Mouse (Mus musculus): ENCODE results near the gene Camta1. TPM values are rescaled to one million over a fixed set of nuclear protein-coding genes. Genes with fewer than 3 reads are reported as not detected.

The Camta1 gene
- polyA plus RNA-seq, 1 experiment from 2014 or later, result 83.5 TPM

DNA sequence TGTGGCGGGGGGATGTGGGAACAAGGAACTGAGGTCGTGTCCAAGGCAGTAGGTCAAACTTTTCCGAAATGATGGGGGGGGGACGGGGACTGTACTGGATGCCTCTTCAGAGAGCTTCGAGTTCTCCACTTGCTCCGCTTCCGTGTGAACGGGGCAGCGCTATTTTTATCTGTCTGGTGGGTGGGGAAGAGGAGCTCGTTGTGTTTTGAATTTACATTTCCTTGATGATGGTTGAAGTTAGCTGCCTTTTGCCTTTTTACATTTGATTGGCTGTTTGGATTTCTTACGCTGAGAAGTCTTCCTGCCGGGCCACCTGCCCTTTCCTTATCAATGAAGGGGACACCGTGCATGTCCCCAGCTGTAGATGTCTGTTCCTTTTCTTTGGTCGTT, 923.6 kb downstream of the Camta1 start:
- Histone ChIP-seq H3K9ac (replicated peaks; ENCODE audit: low read length) (no peak overlapping the region), H3K4me3 (ENCODE audit: low read length) (no peak overlapping the region), H3K36me3 (ENCODE audit: insufficient read depth, low read length) (no peaks in the 10 kb centered on the region), H3K27me3 (ENCODE audit: insufficient read depth, low read length) (no peaks in the 10 kb centered on the region), H3K4me1 (ENCODE audit: insufficient read depth, low read length) (no peaks in the 10 kb centered on the region), H3K27ac (ENCODE audit: low read length) (no peak overlapping the region), H3K4me2 (replicated peaks; ENCODE audit: low read depth, low read length) (no peak overlapping the region), H3K9me3 (ENCODE audit: low read length) (no peaks in the 10 kb centered on the region)
- ATAC-seq (ENCODE audit: low FRiP score, low TSS enrichment), result no peak
- WGBS, result 56% methylated on average over 14 of the region's 14 CpGs

DNA sequence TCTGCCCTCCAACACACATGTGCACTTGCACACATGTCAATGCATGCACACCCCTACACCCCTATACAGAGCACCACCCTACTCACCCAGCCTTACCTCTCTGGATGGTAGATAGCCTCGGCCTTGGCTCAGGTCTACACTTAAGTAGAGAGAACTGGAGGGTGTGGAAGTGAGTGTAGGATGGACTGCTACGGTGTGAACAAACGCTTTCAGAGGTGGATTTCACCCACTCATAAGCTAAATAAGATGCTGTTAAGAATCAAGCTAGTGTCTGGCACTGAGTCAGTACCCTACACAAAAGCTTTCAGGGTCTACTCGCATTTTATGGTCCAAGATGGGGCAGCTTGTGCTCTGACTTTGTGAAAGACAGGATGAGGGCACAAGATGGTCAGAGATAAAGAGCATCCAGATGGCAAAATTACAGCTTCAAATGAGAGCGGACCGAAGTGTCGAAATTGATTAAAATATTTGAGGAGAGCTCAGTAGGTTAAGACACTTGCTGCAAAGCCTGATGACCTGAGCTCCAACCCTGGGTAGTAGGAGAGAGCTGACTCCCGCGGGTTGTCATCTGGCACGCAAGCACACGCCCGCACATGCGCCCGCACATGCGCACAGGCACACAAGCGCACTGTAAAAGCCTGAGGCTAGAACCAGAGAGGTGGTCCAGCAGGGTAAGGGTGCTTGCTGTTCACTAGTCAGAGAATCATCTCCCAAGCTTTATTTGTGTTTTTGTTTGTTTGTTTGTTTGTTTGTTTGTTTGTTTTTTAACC, 924.2 kb downstream of the Camta1 start:
- Histone ChIP-seq H3K9ac (replicated peaks; ENCODE audit: low read length) (no peak overlapping the region), H3K4me2 (replicated peaks; ENCODE audit: low read depth, low read length) (no peak overlapping the region), H3K4me1 (ENCODE audit: insufficient read depth, low read length) (no peaks in the 10 kb centered on the region), H3K36me3 (ENCODE audit: insufficient read depth, low read length) (no peaks in the 10 kb centered on the region), H3K9me3 (ENCODE audit: low read length) (no peaks in the 10 kb centered on the region), H3K27me3 (ENCODE audit: insufficient read depth, low read length) (no peaks in the 10 kb centered on the region), H3K4me3 (ENCODE audit: low read length) (no peak overlapping the region), H3K27ac (ENCODE audit: low read length) (no peak overlapping the region)
- no peak for ATAC-seq (ENCODE audit: low FRiP score, low TSS enrichment)
- WGBS, result 76% methylated on average over 16 of the region's 16 CpGs

DNA sequence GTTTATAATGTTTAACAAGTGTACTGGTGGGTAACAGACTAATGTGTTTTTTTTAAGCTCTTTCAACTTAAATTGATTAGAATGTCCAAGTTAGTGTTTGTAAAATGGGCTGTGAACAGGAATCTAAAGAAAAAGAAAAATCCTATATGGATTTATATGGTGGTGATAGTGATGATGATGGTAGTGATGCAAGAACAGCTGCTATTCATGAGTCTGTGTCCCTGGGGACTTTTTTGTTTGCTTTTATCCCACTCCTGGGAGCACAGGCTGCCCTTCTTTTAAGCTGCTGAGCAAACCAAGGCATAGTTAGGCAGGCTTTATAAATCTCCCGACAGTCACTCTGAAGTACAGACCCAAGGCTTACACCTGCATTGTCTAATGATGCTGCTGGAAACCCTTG, 928.2 kb downstream of the Camta1 start:
- 83% methylated on average over 1 of the region's 1 CpGs for WGBS
- Histone ChIP-seq H3K4me3 (ENCODE audit: low read length) (no peak overlapping the region), H3K27ac (ENCODE audit: low read length) (no peak overlapping the region), H3K9ac (replicated peaks; ENCODE audit: low read length) (no peak overlapping the region), H3K4me1 (ENCODE audit: insufficient read depth, low read length) (no peaks in the 10 kb centered on the region), H3K27me3 (ENCODE audit: insufficient read depth, low read length) (no peaks in the 10 kb centered on the region), H3K9me3 (ENCODE audit: low read length) (no peaks in the 10 kb centered on the region), H3K4me2 (replicated peaks; ENCODE audit: low read depth, low read length) (no peak overlapping the region), H3K36me3 (ENCODE audit: insufficient read depth, low read length) (no peaks in the 10 kb centered on the region)
- no peak for ATAC-seq (ENCODE audit: low FRiP score, low TSS enrichment)

- no peaks in the 10 kb centered on the region for H3K4me1 ChIP-seq (ENCODE audit: insufficient read depth, low read length)
- WGBS, result 52% methylated on average over 10 of the region's 10 CpGs
These were observed 933.9 kb downstream of the Camta1 start for GRCm38 (mm10) chr4:150927789-150928188.

DNA sequence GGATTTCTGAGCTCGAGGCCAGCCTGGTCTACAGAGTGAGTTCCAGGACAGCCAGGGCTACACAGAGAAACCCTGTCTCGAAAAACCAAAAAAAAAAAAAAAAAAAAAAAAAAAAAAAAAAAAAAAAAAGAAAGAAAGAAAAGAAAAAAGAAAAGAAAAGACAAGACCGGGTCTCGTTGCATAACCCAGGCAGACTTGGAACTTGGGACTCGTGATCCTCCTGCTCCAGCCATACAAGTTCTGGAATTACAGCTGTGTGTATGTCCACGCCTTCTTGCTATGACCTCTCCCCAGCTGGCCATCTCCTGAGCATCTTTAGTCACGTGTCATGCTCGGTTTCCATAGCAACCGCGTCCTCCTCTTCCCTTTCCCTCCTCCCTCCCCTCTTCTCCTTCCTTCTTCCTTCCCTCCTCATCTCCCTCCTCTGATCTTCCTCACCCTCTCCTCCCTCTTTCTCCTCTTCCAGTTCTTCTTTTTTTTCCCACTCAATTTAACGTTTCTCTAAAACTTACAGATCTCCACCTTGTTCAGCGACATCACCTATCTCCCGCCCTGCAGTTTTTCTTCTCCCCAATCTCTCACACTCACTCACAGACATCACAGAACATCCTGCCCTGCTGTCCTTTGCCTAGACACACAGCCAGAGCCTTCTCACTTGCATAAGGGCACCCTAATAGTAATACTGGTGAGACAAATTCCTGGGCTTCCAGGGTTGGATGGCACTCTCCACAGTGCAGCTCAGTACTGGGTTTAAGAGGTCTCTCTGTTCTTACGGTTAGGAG, 934.6 kb downstream of the Camta1 start:
- no peaks in the 10 kb centered on the region for H3K27me3 ChIP-seq (ENCODE audit: insufficient read depth, low read length)
- H3K4me1 ChIP-seq (ENCODE audit: insufficient read depth, low read length), result no peaks in the 10 kb centered on the region
- H3K27ac ChIP-seq (ENCODE audit: low read length), result no peak overlapping the region
- H3K9ac ChIP-seq (replicated peaks; ENCODE audit: low read length), result no peak overlapping the region
- 0 out of 2 replicates have a peak, but pooled peaks cover 2% of the 10 kb centered on the region for H3K9me3 ChIP-seq (ENCODE audit: low read length)
- WGBS, result 40% methylated on average over 13 of the region's 14 CpGs
- H3K4me2 ChIP-seq (replicated peaks; ENCODE audit: low read depth, low read length), result no peak overlapping the region
- ATAC-seq (ENCODE audit: low FRiP score, low TSS enrichment), result no peak
- H3K4me3 ChIP-seq (ENCODE audit: low read length), result no peak overlapping the region
- no peaks in the 10 kb centered on the region for H3K36me3 ChIP-seq (ENCODE audit: insufficient read depth, low read length)

More at GRCm38 (mm10) chr4:150927789-150928188, 933.9 kb downstream of the Camta1 start:
- no peak for ATAC-seq (ENCODE audit: low FRiP score, low TSS enrichment)
- H3K9ac ChIP-seq (replicated peaks; ENCODE audit: low read length), result no peak overlapping the region
- no peaks in the 10 kb centered on the region for H3K27me3 ChIP-seq (ENCODE audit: insufficient read depth, low read length)
- H3K4me3 ChIP-seq (ENCODE audit: low read length), result no peak overlapping the region
- no peak overlapping the region for H3K27ac ChIP-seq (ENCODE audit: low read length)
- 0 out of 2 replicates have a peak, but pooled peaks cover 2% of the 10 kb centered on the region for H3K9me3 ChIP-seq (ENCODE audit: low read length)
- H3K36me3 ChIP-seq (ENCODE audit: insufficient read depth, low read length), result no peaks in the 10 kb centered on the region
- H3K4me2 ChIP-seq (replicated peaks; ENCODE audit: low read depth, low read length), result no peak overlapping the region

DNA sequence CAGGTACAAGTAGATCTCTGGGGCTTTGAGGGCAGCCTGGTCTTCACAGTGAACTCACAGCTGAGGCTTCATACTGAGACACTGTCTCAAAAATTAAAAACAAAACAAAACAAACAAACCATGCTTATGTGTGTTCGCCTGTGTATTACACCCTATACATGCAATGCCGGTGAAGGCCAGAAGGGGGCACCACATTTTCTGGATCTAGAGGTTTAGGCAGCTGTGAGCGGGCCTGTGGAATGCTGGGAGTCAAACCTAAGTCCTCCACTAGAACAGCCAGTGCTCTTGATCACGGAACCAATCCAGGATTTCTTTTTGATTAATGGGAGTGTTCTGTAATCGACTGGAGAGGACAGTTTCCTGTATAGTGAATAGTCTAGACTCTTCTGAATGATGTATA, 935.8 kb downstream of the Camta1 start:
- Histone ChIP-seq H3K4me2 (replicated peaks; ENCODE audit: low read depth, low read length) (no peak overlapping the region), H3K36me3 (ENCODE audit: insufficient read depth, low read length) (no peaks in the 10 kb centered on the region), H3K9ac (replicated peaks; ENCODE audit: low read length) (no peak overlapping the region), H3K4me1 (ENCODE audit: insufficient read depth, low read length) (peaks cover 3% of the 10 kb centered on the region; the same call in 1 of the 2 replicates), H3K9me3 (ENCODE audit: low read length) (0 out of 2 replicates have a peak, but pooled peaks cover 2% of the 10 kb centered on the region), H3K27me3 (ENCODE audit: insufficient read depth, low read length) (no peaks in the 10 kb centered on the region), H3K4me3 (ENCODE audit: low read length) (no peak overlapping the region), H3K27ac (ENCODE audit: low read length) (no peak overlapping the region)
- no peak for ATAC-seq (ENCODE audit: low FRiP score, low TSS enrichment)
- WGBS, result 50% methylated on average over 5 of the region's 5 CpGs

GRCm38 (mm10) chr4:150924936-150925335, 936.7 kb downstream of the Camta1 start:
- Histone ChIP-seq H3K9ac (replicated peaks; ENCODE audit: low read length) (no peak overlapping the region), H3K4me2 (replicated peaks; ENCODE audit: low read depth, low read length) (no peak overlapping the region), H3K4me3 (ENCODE audit: low read length) (no peak overlapping the region), H3K9me3 (ENCODE audit: low read length) (0 out of 2 replicates have a peak, but pooled peaks cover 2% of the 10 kb centered on the region), H3K4me1 (ENCODE audit: insufficient read depth, low read length) (peaks cover 8% of the 10 kb centered on the region; the same call in 1 of the 2 replicates), H3K27ac (ENCODE audit: low read length) (no peak overlapping the region), H3K27me3 (ENCODE audit: insufficient read depth, low read length) (no peaks in the 10 kb centered on the region), H3K36me3 (ENCODE audit: insufficient read depth, low read length) (no peaks in the 10 kb centered on the region)
- no peak for ATAC-seq (ENCODE audit: low FRiP score, low TSS enrichment)
- 87% methylated on average over 6 of the region's 6 CpGs for WGBS

GRCm38 (mm10) chr4:150924308-150924707, 937.4 kb downstream of the Camta1 start:
- no peak overlapping the region for H3K9ac ChIP-seq (replicated peaks; ENCODE audit: low read length)
- WGBS, result 82% methylated on average over 13 of the region's 13 CpGs

DNA sequence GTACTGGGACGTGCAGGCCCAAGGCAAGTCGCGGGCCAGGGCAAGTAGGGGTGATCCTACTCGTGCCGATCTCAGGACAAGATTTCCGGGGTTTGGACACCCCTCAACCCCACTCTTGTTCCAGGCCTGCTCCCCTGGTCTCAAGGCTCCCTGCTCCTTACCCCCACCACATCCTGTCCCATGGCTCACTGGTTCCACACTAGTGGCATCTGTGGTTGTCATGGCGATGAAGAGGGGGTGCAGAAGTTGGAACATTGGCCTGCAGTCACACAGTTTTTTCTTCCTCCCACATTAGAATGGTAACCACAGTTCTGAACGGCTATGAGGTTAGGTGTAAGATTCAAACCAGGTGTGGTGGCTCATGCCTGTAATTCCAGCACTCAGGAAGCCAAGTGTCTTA, 940.5 kb downstream of the Camta1 start:
- no peak overlapping the region for H3K4me3 ChIP-seq (ENCODE audit: low read length)
- H3K9me3 ChIP-seq (ENCODE audit: low read length), result 0 out of 2 replicates have a peak, but pooled peaks cover 2% of the 10 kb centered on the region
- ATAC-seq (ENCODE audit: low FRiP score, low TSS enrichment), result 0 out of 2 replicates have a peak, but pooled peaks have one; percentile 35
- no peaks in the 10 kb centered on the region for H3K36me3 ChIP-seq (ENCODE audit: insufficient read depth, low read length)
- 57% methylated on average over 8 of the region's 8 CpGs for WGBS
- no peak overlapping the region for H3K4me2 ChIP-seq (replicated peaks; ENCODE audit: low read depth, low read length)
- no peak overlapping the region for H3K27ac ChIP-seq (ENCODE audit: low read length)
- H3K27me3 ChIP-seq (ENCODE audit: insufficient read depth, low read length), result no peaks in the 10 kb centered on the region
- peaks cover 8% of the 10 kb centered on the region; the same call in 1 of the 2 replicates for H3K4me1 ChIP-seq (ENCODE audit: insufficient read depth, low read length)
- H3K9ac ChIP-seq (replicated peaks; ENCODE audit: low read length), result no peak overlapping the region

More at GRCm38 (mm10) chr4:150924308-150924707, 937.4 kb downstream of the Camta1 start:
- H3K4me3 ChIP-seq (ENCODE audit: low read length), result no peak overlapping the region
- no peaks in the 10 kb centered on the region for H3K36me3 ChIP-seq (ENCODE audit: insufficient read depth, low read length)
- ATAC-seq (ENCODE audit: low FRiP score, low TSS enrichment), result no peak
- no peak overlapping the region for H3K27ac ChIP-seq (ENCODE audit: low read length)
- H3K4me1 ChIP-seq (ENCODE audit: insufficient read depth, low read length), result peaks cover 8% of the 10 kb centered on the region; the same call in 1 of the 2 replicates
- H3K27me3 ChIP-seq (ENCODE audit: insufficient read depth, low read length), result no peaks in the 10 kb centered on the region
- no peak overlapping the region for H3K4me2 ChIP-seq (replicated peaks; ENCODE audit: low read depth, low read length)
- H3K9me3 ChIP-seq (ENCODE audit: low read length), result 0 out of 2 replicates have a peak, but pooled peaks cover 2% of the 10 kb centered on the region

All from kidney, embryonic 16.5 days (tissue).